Mouse (Mus musculus) thymus, postnatal 0 days (tissue): ENCODE results near the gene Cyb5r3. TPM values are rescaled to one million over a fixed set of nuclear protein-coding genes. Genes with fewer than 3 reads are reported as not detected.

Experiments
- DNase-seq: peaks from one replicate; pipeline ENCODE4 v3.0.0-alpha.2; 2015; ENCODE audit warnings: low spot score
- polyA plus RNA-seq: library from polyadenylated mRNA; unstranded; fragments of >200 nt; fragmentation: Nextera tagmentation; extraction: Ambion mirVana; gene quantifications from 2 replicates; pipeline ENCODE4 v1.2.1, GENCODE M21; 2015

Cyb5r3 gene
- polyA plus RNA-seq, 1 experiment from 2014 or later, result 38.1 TPM

DNA sequence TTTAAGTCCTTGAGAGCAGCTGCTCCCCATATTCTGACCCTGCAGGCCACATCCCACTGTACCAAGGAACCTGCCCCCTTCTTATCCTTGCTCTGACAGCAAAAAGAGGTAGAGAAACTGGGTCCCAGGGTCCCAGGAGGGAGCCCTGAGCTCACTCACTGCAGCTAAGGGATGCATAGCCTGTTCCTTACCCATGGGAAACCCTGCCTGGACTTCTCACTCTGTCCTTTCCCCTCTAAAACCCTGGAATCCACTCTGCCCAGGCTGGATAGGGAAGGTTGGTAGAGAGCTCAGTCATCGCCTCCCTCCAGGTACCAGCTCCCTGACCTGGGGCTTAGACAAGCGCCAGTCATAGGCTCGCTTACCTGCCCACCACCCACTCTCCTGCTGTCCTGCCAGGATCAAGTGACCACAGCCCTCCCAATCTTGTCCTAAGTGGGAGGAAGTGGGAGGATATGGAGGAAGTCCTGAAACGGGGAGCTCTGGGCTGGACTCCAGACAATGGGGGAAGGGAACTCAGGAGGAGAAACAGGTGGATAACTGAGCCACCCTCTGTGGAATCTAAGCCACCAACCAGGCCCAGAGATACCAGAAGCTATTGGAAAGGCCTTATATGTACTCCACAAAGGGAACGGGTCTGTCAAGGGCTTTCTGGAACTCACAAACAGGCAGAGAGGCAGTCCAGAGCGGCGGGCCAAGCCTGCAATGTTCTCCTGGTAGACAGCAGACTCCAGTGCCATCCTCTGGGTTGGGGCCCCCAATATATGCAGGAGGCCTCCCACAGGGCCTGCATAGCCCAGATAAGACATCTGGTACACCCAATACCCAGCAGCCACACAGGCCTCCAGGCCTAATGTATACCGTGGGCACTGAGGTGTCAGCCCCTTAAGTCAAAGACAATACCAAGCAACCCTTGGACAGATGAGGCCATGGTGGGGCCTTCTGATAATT, 2.3 kb downstream of the Cyb5r3 start:
- no peak for DNase-seq

GRCm38 (mm10) chr15:83168875-83169771, 3.3 kb downstream of the Cyb5r3 start:
- no peak for DNase-seq

- DNase-seq, result no peak
Measured at GRCm38 (mm10) chr15:83168311-83168710, 4.1 kb downstream of the Cyb5r3 start.

- no peak for DNase-seq
Measured at GRCm38 (mm10) chr15:83167550-83168065, 4.8 kb downstream of the Cyb5r3 start.

DNA sequence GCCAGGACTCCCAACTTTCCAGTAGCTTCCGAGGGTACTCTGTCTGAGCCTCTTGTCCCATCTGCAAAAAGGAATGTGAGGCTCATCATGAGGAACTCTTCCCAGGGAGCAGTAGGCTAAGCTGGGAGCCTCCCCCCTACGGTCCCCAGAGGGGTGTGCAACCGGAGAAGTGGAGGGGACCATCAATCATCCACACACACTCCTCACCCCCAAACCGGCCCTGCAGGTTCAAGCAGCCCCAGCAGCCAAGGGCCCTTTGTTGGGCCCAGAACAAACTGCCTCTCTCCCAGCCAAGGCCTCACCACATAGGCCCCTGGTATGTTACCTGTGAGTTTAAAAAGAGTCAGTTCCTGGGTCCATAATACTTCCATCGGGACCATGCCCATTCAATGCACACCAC, 5.3 kb downstream of the Cyb5r3 start:
- no peak for DNase-seq

DNA sequence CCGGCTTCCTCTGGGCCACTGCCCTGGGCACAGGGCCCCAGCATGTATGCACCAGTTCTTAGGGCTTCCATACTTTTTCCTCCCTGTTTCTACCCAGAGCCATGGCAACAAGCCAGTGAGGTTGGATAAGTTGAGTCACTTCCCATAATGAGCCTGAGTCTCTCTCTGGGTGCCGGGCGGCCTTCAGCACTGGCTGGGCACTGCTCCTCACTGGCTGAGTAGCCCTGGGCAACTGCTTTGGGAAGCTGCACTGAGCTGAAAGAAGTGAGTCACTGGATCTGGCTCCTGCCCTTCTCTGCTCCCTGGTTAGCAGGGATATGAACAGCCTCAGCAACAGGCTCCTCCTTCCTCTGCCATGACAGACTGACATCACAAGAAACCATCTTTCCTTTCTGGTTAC, 5.8 kb downstream of the Cyb5r3 start:
- no peak for DNase-seq

DNA sequence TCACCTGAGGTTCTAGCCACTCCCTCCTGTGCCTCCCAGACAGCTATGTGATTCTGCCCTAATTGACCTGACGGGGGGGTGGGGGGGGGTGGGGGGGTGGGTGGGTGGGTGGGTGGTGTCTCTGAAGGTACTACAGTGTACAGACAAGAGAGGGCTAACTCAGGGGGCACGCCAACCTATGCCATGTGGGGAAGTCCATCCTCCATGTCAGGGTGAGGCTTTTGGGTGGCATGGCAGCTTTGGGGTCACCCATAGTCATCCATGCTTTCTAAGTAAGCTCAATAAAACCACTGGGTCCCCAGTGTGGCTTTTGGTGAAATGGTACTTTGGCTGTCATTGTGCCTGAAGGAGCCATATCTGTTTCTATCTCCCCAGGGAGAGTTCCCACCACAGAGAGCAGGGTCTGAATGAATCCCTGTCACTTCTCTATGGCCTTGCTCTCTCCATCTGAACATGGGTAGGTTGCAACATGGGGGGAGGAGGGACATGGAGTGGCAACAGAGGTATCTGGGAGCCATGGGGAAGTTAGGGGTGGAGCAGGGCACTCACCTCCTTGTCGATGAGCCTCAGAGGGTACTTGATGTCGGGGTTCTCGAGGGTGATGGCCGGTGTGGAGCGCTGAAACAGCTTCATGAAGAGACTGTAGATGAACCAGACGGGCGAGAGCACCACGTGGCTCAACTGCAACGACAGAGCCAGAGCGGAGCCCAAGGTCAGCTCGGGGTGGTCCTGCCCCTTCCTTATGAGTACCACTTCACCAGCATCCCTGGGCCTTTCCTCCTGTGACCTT, 6.7 kb downstream of the Cyb5r3 start:
- DNase-seq, result no peak

DNA sequence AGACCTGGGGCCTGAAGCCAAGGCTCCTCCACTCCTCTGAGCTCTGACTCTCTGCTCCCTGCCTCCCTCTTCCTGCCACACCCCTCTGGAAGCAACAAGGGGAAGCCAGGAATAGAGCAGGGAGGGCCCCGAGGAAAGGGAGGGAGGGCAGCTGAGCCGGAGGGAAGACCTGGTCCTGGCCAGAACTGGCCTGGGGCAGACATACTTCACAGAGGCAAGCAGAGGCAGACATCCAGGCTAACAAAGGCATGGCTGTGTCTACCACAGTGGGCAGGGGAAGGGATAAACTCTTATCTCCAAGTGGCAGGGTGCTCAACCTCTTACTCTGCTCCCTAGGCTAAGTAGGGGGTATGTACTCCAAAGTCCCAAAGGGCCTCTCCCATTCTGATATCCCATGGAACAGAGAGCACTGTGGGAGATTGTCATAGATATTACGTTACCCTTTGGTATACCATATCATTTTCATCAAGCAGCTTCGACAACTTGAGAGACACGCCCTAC, 7.4 kb downstream of the Cyb5r3 start:
- DNase-seq, result no peak

DNA sequence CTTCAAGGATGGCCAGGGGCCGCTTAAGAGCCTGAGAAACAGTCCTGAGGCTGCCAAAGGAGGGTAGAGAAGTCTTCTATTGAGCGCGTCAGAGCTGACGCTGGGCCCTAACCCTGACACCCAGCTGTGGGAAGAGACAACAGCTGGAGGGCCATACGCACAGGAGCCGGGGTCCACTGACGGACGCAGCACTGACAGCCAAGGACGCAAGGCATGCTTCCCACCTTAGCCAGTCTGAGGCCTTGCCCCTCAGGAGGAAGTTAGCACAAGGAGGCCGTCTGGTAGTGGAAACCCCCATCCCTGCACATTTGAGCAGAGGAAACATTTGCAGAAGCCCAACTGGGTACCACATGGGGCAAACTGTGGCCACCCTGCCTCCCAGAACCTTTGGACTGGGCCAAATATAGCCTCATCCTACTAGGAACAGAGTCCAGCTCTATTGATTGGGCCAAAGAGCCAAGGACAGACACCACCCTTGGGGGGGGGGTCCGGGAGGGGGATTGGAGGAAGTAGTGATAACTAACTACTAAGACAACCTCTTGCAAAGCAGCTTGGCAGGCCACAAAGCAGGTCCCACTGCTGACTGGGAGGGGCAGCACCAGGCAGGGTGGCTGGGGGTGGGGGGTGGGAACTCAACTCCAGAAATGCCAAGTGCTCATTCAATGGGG, 9.4 kb downstream of the Cyb5r3 start:
- DNase-seq, result no peak

- DNase-seq, result no peak
Measured at GRCm38 (mm10) chr15:83162001-83162400, 10.4 kb downstream of the Cyb5r3 start.

DNA sequence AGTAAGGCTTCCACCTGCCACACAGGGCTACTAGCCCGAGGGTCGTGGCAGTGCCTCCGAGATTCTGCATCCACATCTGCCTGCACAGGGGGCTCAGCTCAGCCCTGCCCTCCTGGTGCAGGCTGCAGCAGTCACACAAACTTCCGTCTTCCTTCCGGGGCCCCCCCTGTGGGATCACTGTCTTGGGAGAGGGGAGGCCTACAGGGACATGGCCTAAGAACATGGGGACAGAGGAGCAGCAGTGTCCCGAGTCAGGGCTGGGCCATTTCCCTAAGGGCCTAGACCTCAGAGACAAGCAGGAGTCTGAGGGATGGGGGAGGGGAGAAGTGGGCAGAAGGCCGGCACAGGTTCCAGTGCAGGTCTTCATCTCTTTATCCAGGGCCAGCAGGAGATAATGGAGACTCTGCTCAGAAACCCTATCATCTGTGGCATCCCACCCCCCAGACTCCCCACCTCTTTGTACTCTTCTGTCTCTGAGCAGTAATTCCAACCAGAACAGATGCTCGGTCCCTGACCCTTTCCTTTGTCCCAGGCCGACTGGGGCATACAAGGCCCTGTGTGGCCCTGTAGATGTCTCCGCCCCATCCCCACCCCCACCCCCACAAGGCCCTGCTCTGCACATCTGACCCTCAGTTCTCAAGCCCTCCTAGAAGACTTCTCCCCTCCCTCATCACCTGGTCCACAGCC, 11.2 kb downstream of the Cyb5r3 start:
- DNase-seq, result no peak

- DNase-seq, result no peak
Measured at GRCm38 (mm10) chr15:83160561-83160960, 11.8 kb downstream of the Cyb5r3 start.

DNA sequence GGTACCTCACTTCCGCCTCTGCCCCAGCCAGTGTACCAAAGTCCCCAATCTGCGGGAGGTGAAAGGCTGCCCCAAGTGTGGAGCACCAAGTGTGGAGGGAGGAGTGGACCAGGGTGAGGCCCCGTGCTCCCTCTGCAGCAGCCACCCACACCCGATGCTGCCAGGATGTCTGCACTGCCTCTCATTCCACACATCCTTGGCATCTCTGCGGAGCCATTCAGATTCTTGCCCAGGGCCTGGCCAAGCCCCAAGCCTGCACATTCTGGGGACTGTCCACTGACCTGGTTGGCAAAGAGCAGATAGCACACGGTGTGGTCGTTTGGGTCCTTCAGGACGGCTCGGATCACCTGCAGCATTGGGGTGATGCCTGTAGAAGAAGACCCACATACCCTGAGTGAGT, 12.6 kb downstream of the Cyb5r3 start:
- no peak for DNase-seq

GRCm38 (mm10) chr15:83158587-83159160, 13.7 kb downstream of the Cyb5r3 start:
- DNase-seq, result no peak

- no peak for DNase-seq
Measured at GRCm38 (mm10) chr15:83157667-83158064, 14.7 kb downstream of the Cyb5r3 start.

GRCm38 (mm10) chr15:83156929-83157666, 15.3 kb downstream of the Cyb5r3 start:
- peak; percentile 29 for DNase-seq

DNA sequence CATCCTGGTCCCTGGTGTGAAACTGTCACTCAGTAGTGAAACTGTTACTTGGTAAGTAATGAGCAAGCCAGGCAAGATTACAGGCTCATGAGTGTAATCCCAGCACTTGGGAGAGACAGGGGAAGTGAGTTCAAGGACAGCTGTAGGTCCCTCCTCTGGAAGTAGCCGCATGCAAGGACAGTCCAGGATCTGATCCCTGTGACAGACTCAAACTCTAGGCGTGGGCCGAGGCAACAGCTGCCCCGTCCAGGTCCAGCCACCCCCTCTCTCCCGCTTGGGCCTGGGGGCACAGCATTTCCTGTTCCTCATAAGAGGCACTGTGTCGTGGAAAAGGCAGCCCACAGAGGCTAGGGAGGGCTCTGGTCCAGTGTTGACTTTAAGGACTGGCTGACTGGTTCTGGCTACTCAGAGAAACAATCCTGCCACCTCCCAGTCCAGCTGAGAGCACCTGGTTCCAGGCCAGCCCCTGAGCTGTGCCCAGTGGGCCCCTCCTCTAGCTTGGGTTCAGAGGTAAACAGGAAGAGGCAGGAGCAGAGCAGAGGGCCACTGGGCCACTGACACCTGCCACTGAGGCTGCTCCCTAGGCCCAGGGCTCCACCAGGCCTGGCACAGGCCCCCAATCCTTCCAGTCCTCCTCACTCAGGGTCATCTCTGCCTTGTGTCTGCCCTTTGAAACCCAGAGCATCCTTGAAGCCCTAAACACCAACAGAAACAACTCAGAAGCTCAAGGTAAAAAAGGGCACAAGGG, 16.5 kb downstream of the Cyb5r3 start:
- no peak for DNase-seq

DNA sequence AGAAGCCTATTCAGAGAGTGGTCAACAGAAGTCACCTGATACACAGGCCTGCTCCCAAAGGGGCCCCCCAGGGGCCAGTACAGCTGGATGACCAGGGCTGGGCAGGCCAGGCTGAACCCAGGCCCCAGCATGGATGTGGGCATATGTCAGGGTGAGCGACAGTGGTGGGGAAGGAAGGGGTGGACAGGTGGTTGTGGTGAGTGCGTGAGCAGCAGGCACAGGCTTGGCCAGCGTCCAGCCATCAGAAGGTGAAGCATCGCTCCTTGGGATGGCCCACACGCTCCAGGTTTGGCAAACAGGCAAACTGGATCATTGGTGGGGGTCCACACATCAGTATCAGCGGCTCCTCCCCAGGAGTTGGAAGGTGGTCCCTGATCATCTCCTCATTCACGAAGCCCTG, 18.1 kb downstream of the Cyb5r3 start:
- DNase-seq, result no peak
